Mouse (Mus musculus) limb, embryonic 14.5 days (tissue): ENCODE measurements around the gene Eml3. TPM values are rescaled to one million over a fixed set of nuclear protein-coding genes. Genes with fewer than 3 reads are reported as not detected.
A peak's percentile ranks its signal among the peaks of the same experiment; 100 is the strongest.

Experiments used
- ATAC-seq: fragments of 200-750 bp; cut with Nextera tagmentation; 2 replicates; pipeline ENCODE4 v1.8.0; 2017; ENCODE audit warnings: low read depth, moderate number of reproducible peaks, moderate TSS enrichment; ENCODE audit not compliant: low FRiP score
- DNase-seq: peaks from one replicate; pipeline ENCODE4 v3.0.0-alpha.2; 2015; ENCODE audit warnings: low spot score
- H3K27ac ChIP-seq: fragments of 300-500 bp; sonication (generic); replicated peaks from 2 replicates; pipeline ENCODE4 v1.5.1; 2014; ENCODE audit warnings: low read depth, mild to moderate bottlenecking, low read length, moderate library complexity, mixed read lengths
- H3K27me3 ChIP-seq: fragments of 300-500 bp; sonication (generic); 2 replicates; pipeline ENCODE4 v1.6.1; 2014; ENCODE audit warnings: low read length, mixed read lengths; ENCODE audit not compliant: control insufficient read depth, insufficient read depth
- H3K36me3 ChIP-seq: fragments of 300-500 bp; sonication (generic); 2 replicates; pipeline ENCODE4 v1.6.1; 2014; ENCODE audit warnings: mild to moderate bottlenecking, low read length, moderate library complexity, mixed read lengths; ENCODE audit not compliant: control insufficient read depth, insufficient read depth
- H3K4me1 ChIP-seq: fragments of 300-500 bp; sonication (generic); 2 replicates; pipeline ENCODE4 v1.6.1; 2014; ENCODE audit warnings: antibody characterized with exemption, low read length, mixed read lengths; ENCODE audit not compliant: control insufficient read depth, insufficient read depth
- H3K4me2 ChIP-seq: fragments of 300-500 bp; sonication (generic); replicated peaks from 2 replicates; pipeline ENCODE4 v1.6.1; 2014; ENCODE audit warnings: low read depth, mild to moderate bottlenecking, low read length, moderate library complexity; ENCODE audit not compliant: severe bottlenecking
- H3K4me3 ChIP-seq: fragments of 300-500 bp; sonication (generic); replicated peaks from 2 replicates; pipeline ENCODE4 v1.5.1; 2014; ENCODE audit warnings: low read length
- H3K9ac ChIP-seq: fragments of 300-500 bp; sonication (generic); 2 replicates; pipeline ENCODE4 v1.6.1; 2014; ENCODE audit warnings: mild to moderate bottlenecking, low read depth, low read length, moderate library complexity; ENCODE audit not compliant: severe bottlenecking
- H3K9me3 ChIP-seq: fragments of 300-500 bp; sonication (generic); 2 replicates; pipeline ENCODE4 v1.6.1; 2016; ENCODE audit warnings: low read length; ENCODE audit not compliant: control insufficient read depth
- POLR2A ChIP-seq: fragments of 200-500 bp; IDR thresholded peaks from 2 replicates; pipeline ENCODE4 v1.8.0; 2012; ENCODE audit warnings: inconsistent platforms, mild to moderate bottlenecking, moderate library complexity, borderline replicate concordance; ENCODE audit not compliant: insufficient read depth, insufficient read length; ENCODE audit errors: extremely low read depth
- WGBS: fragments of 180-500 bp; shearing (Covaris S2); extraction: QIAGEN DNeasy Blood & Tissue Kit; methylation state at CpG from one replicate; pipeline ENCODE4 v1.1.7; 2014; 5-methylcytosine and 5-hydroxymethylcytosine counted together
- polyA plus RNA-seq, 2 experiments: library from polyadenylated mRNA; depleted of rRNA in 1 of 2; stranded (reverse) in 1 of 2; unstranded in 1 of 2; fragments of >200 nt; fragmentation: Nextera tagmentation in 1 of 2; extraction: Ambion mirVana in 1 of 2; gene quantifications; 2 replicates each; pipeline versions ENCODE4 v1.2.1 to v1.2.3; 2012 to 2014

The Eml3 gene
- polyA plus RNA-seq (2012; rRNA removed), result 62.1 and 74.9 TPM in 2 replicates
- polyA plus RNA-seq (2014; fragmentation: Nextera tagmentation; extraction: Ambion mirVana), result 21.5 and 25.2 TPM in 2 replicates

GRCm38 (mm10) chr19:8929224-8930088, at the start of gene Eml3, which contains the start of gene Rom1:
Eml3 (plus strand) TSS chr19:8929552.
Rom1 (minus strand) TSS chr19:8929356.
- TF ChIP-seq POLR2A, result 0 out of 2 replicates have a peak, but pooled peaks have one; percentile 16
- no peaks in the 10 kb centered on the region for H3K9me3 ChIP-seq
- ATAC-seq (peak; percentile 75), DNase-seq (peak; percentile 47)
- H3K36me3 ChIP-seq, result peaks cover 55% of the 10 kb centered on the region
- 2% methylated on average over 64 of the region's 74 CpGs for WGBS
- peak within 1 kb of the TSS; percentile 68 for H3K4me3 ChIP-seq
- H3K4me2 ChIP-seq, result peak within 1 kb of the TSS; percentile 69
- no peaks in the 10 kb centered on the region for H3K27me3 ChIP-seq
- peak within 1 kb of the TSS; percentile 89 for H3K9ac ChIP-seq
- H3K27ac ChIP-seq, result peak within 1 kb of the TSS; percentile 67
- H3K4me1 ChIP-seq, result peaks cover 12% of the 10 kb centered on the region

- TF ChIP-seq POLR2A, result peak; percentile 86; the same call in 1 of the 2 replicates
- Histone ChIP-seq H3K4me1 (peaks cover 5% of the 10 kb centered on the region; the same call in 1 of the 2 replicates), H3K4me3 (peak within 1 kb of the TSS; percentile 71), H3K27ac (peak within 1 kb of the TSS; percentile 75), H3K9ac (peak within 1 kb of the TSS; percentile 83), H3K36me3 (peaks cover 20% of the 10 kb centered on the region), H3K4me2 (peak within 1 kb of the TSS; percentile 80), H3K27me3 (no peaks in the 10 kb centered on the region), H3K9me3 (no peaks in the 10 kb centered on the region)
- 2% methylated on average over 42 of the region's 42 CpGs for WGBS
- peak; percentile 95 for ATAC-seq
- DNase-seq, result peak; percentile 91
These were observed 48.9 kb upstream of the Eml3 start, which contains the start of gene Uqcc3 for GRCm38 (mm10) chr19:8880311-8881033. Uqcc3 (minus strand) TSS chr19:8880923.

GRCm38 (mm10) chr19:8881034-8881392, 48.3 kb upstream of the Eml3 start:
- Histone ChIP-seq H3K27ac (no peak overlapping the region; the same call in 1 of the 2 replicates), H3K4me2 (peak overlapping the region; percentile 80), H3K9me3 (no peaks in the 10 kb centered on the region), H3K4me1 (peaks cover 5% of the 10 kb centered on the region; the same call in 1 of the 2 replicates), H3K4me3 (peak overlapping the region; percentile 71), H3K36me3 (peaks cover 15% of the 10 kb centered on the region), H3K9ac (peak overlapping the region; percentile 83; the same call in 1 of the 2 replicates), H3K27me3 (no peaks in the 10 kb centered on the region)
- 19% methylated on average over 3 of the region's 3 CpGs for WGBS
- ATAC-seq, result no peak; the same call in 1 of the 2 replicates
- DNase-seq, result no peak
- TF ChIP-seq POLR2A, result no peak

- DNase-seq (no peak), ATAC-seq (no peak)
- no peak within 1 kb of the TSS for H3K9ac ChIP-seq
- H3K9me3 ChIP-seq, result no peaks in the 10 kb centered on the region
- H3K4me3 ChIP-seq, result no peak within 1 kb of the TSS
- 0 out of 2 replicates have a peak, but pooled peaks cover under 1% of the 10 kb centered on the region for H3K36me3 ChIP-seq
- 78% methylated on average over 3 of the region's 3 CpGs for WGBS
- no peak within 1 kb of the TSS for H3K27ac ChIP-seq
- TF ChIP-seq POLR2A, result no peak
- H3K4me1 ChIP-seq, result peaks cover 11% of the 10 kb centered on the region; the same call in 1 of the 2 replicates
- H3K27me3 ChIP-seq, result no peaks in the 10 kb centered on the region
- no peak within 1 kb of the TSS for H3K4me2 ChIP-seq
These were observed 45.7 kb upstream of the Eml3 start, which contains the start of the genes Lbhd1 and Gm49403 for GRCm38 (mm10) chr19:8883616-8884015. Lbhd1 (plus strand) TSS chr19:8883732. Gm49403 (plus strand) TSS chr19:8883930.
